Mouse (Mus musculus): ENCODE results near the gene Kcnc4.
A peak's percentile ranks its signal among the peaks of the same experiment; 100 is the strongest.

Kcnc4 gene

GRCm38 (mm10) chr3:107458528-107459195 is 690 bp downstream of the Kcnc4 start:
- DNase-seq (ENCODE audit: low spot score), result peak; percentile 43

GRCm38 (mm10) chr3:107458104-107458503 is 1.2 kb downstream of the Kcnc4 start:
- DNase-seq (ENCODE audit: low spot score), result no peak

GRCm38 (mm10) chr3:107454280-107454679 is 5.1 kb downstream of the Kcnc4 start:
- DNase-seq (ENCODE audit: low spot score), result no peak

- DNase-seq (ENCODE audit: low spot score), result no peak
Observed at GRCm38 (mm10) chr3:107446822-107447221, 12.5 kb downstream of the Kcnc4 start.

- no peak for DNase-seq (ENCODE audit: low spot score)
Observed at GRCm38 (mm10) chr3:107443866-107444265, 15.5 kb downstream of the Kcnc4 start.

GRCm38 (mm10) chr3:107442191-107442590 is 17.2 kb downstream of the Kcnc4 start:
- no peak for DNase-seq (ENCODE audit: low spot score)

- no peak for DNase-seq (ENCODE audit: low spot score)
Observed at GRCm38 (mm10) chr3:107441306-107441705, 18.0 kb downstream of the Kcnc4 start.

- DNase-seq (ENCODE audit: low spot score), result no peak
Observed at GRCm38 (mm10) chr3:107439280-107439679, 20.1 kb downstream of the Kcnc4 start.

- DNase-seq (ENCODE audit: low spot score), result no peak
Observed at GRCm38 (mm10) chr3:107437666-107438065, 21.7 kb downstream of the Kcnc4 start.

- DNase-seq (ENCODE audit: low spot score), result no peak
Observed at GRCm38 (mm10) chr3:107436434-107436833, 22.9 kb downstream of the Kcnc4 start.

GRCm38 (mm10) chr3:107433614-107434013 is 25.7 kb downstream of the Kcnc4 start:
- DNase-seq (ENCODE audit: low spot score), result no peak

GRCm38 (mm10) chr3:107431268-107431667 is 28.1 kb downstream of the Kcnc4 start:
- DNase-seq (ENCODE audit: low spot score), result no peak

GRCm38 (mm10) chr3:107424258-107425041 is 34.9 kb downstream of the Kcnc4 start:
- DNase-seq (ENCODE audit: low spot score), result no peak

GRCm38 (mm10) chr3:107420156-107420555 is 39.2 kb downstream of the Kcnc4 start:
- peak; percentile 63 for DNase-seq (ENCODE audit: low spot score)

GRCm38 (mm10) chr3:107417287-107417644 is 42.1 kb downstream of the Kcnc4 start:
- no peak for DNase-seq (ENCODE audit: low spot score)

- no peak for DNase-seq (ENCODE audit: low spot score)
Observed at GRCm38 (mm10) chr3:107416541-107417286, 42.6 kb downstream of the Kcnc4 start.

- no peak for DNase-seq (ENCODE audit: low spot score)
Observed at GRCm38 (mm10) chr3:107413093-107413492, 46.3 kb downstream of the Kcnc4 start.

- no peak for DNase-seq (ENCODE audit: low spot score)
Observed at GRCm38 (mm10) chr3:107412509-107412908, 46.8 kb downstream of the Kcnc4 start.

GRCm38 (mm10) chr3:107411669-107412068 is 47.7 kb downstream of the Kcnc4 start:
- no peak for DNase-seq (ENCODE audit: low spot score)

GRCm38 (mm10) chr3:107401401-107401800 is 58.0 kb downstream of the Kcnc4 start:
- no peak for DNase-seq (ENCODE audit: low spot score)

GRCm38 (mm10) chr3:107399991-107400640 is 59.2 kb downstream of the Kcnc4 start:
- no peak for DNase-seq (ENCODE audit: low spot score)

GRCm38 (mm10) chr3:107391198-107391597 is 68.2 kb downstream of the Kcnc4 start:
- no peak for DNase-seq (ENCODE audit: low spot score)

Measured in embryo, embryonic 10.5 days (tissue).